Mouse (Mus musculus) brain, embryonic 18.5 days (tissue): ENCODE measurements at regions not wholly inside any gene's neighbourhood (a gene's known extent, or its start where the extent isn't known, plus 50 kb on each side); places are given as distances from the start of the nearest gene placed in this dataset.

ENCODE experiments used
- DNase-seq: peaks from one replicate; pipeline ENCODE4 v3.0.0-alpha.2; 2012; ENCODE audit warnings: low read depth, low spot score

DNA sequence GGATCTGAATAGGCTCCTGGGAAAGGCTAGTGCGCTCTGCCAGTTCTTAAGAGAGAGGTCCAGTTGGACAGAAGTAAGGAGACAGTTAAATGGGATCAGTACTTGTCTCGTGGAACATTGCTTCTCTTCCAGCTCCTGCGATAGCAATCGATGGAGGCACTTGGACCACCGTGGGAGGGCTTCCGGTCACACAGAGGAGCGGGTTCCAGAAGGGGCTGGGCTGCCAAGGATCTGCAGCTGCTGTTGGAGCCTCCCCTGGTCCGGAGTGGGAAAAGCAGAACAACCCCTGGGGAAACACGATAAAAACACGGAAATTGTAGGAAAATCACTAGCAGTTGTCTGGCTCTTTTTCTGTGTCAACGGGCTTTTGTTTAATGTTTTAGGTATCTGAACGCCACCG lies 252.3 kb upstream of the Gm5148 start:
- peak; percentile 18 for DNase-seq

DNA sequence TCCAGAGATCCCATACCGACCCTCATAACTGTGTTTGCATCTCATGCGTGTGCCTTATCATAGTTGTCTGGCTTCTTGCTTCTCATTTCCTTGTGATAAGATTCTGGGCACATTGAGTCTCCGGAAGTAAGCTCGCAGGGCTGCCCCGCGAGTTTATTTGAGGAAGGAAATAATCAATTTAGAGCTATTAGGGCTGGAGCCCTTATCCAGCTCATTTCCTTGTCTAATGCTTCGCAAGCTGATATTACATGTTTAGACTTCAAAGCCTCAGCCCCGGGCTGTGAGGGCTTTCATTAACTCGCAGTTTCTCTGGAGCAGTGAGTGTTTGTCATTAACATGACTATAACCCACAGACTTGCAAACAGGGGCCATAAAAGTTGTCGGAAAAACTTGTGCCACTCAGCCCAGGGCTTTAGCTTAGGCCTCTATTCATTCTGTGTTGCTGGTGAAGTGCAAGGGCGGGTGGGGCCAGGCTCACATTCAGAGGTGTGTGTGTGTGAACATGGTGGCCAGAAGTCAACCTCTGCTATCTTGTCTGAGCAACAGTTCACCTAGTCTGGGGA lies 251.0 kb upstream of the Gm5148 start:
- no peak for DNase-seq

DNA sequence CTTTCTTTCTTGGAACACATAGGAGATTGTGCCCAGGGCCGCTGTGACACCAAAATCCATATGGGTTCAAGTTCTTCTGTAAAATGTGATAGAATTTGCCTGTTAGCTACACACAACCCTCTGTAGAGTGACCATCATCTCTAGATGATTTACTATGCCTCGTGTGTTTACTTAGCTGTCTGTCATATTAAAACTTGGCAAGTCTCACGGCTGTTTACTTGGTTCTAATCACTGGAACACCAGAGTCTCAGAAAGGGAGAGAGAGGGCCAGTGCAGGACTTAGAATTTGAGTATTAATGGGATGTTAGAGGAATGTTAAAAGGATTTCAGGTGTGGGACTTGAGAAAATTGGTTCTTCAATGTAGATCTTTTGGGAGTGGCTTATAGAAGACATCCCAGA lies 248.6 kb upstream of the Gm5148 start:
- no peak for DNase-seq

DNA sequence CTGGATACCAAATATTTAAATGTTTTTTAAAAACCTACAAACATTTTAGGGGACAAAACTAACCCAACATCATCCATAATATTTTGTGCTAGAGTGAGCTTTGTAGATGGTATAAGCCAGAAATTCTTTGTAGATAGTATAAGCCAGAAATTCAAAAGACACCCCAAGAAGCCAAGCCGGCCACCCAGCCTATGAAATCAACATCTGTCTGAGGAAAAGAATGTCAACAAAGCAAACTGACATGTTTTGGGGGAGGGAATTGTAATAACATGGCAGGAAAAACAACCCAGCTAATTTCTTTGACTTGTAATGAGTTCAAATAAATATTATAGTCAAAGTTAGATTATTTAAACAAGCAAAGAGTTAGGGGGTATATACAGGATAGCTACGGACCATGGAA lies 246.9 kb upstream of the Gm5148 start:
- DNase-seq: no peak

GRCm38 (mm10) chr3:37968654-37969053 lies 244.4 kb upstream of the Gm5148 start:
- no peak for DNase-seq

GRCm38 (mm10) chr3:37965221-37965620 lies 240.9 kb upstream of the Gm5148 start:
- peak; percentile 32 for DNase-seq

DNA sequence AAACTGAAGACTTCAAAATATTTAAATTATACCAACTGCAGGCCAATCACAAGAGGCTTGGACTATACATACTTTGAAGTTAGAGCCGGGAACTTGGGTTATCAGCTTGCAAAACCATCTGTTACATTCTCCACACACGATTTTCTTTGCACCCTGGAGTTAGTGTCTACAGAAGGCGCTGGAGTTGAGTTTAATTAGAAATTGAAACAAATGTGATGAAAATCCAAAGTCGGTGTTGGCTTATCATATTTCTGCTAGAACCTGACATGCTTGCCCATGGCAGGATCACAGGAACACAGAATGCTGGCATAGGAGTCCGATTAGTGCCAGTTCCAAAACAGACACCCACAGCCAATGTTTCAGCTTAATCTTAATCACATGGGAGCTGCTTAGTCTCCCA lies 239.8 kb upstream of the Gm5148 start:
- DNase-seq: peak; percentile 63

DNA sequence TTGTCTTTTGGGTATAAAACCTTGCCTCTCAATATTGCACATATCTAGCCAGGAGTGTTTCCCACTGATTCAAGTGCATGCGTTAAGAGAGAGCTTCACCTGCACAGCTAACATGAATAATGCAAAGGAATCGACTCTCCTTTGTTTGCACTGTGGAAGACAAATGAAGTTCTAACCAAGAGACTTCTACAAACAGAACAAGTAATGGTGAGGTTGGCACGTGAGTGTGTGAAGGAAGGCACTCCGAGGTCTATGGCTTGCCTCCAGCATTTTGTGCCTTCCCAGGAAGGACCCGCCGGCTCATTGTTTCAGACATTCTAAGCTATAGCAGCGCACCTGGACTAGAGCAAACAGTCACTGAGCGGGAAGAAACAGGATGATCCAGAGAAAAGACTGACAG lies 238.5 kb upstream of the Gm5148 start:
- no peak for DNase-seq

DNA sequence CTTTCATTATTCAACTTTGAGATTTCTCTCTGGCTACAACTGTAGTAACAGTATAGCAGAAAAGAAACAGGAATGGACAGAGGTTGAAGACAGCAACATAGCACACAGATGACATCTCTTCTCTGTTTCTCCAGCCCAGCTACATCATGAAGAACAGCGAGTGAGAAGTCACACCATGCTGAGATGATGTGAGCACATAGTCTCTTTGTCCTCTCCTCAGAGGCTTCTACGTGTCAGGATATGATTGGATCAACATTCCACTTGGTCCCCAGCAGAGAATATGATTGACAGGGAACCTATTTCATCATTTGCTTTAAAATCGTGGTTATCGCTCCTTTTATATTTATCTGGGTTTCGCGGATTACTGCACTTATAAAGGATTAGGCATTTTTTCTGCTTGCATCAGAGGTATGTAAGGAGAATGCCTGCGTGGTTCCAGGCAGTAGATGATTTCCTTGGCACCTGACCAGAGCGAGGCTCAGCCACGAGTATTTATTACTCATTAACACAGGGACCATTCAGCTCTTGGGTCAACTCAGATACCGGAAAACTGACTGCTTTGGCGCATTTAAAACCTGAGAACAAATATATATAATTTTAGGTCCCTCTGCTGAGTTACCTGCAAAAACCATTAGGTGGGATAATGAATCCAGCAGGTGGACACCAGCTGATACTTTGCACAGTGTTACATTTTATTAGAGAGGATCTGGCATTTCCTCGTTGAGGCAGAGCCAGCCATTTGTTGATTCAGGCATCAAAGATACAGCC lies 237.9 kb upstream of the Gm5148 start:
- DNase-seq: no peak

- no peak for DNase-seq
Observed at GRCm38 (mm10) chr3:37958361-37958978, 234.2 kb upstream of the Gm5148 start.

DNA sequence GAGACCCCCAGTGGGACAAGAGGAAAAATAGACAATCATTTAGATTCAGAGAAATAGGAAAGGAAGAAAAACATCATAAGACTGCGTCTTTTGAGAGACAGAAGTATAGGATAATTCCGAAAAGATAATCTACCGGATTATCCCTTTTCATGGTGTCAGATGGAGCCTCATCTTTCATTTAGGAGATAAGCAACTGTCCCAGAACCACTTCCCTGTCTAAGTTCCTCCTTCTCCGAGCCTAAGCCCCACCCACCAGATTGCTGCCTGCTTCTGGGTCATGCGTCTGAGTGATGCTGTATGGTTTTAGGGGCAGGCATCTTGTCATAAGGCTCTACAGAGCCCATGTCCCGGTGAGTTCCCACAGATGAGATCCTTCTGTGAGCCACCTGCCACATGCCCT lies 232.3 kb upstream of the Gm5148 start:
- no peak for DNase-seq

DNA sequence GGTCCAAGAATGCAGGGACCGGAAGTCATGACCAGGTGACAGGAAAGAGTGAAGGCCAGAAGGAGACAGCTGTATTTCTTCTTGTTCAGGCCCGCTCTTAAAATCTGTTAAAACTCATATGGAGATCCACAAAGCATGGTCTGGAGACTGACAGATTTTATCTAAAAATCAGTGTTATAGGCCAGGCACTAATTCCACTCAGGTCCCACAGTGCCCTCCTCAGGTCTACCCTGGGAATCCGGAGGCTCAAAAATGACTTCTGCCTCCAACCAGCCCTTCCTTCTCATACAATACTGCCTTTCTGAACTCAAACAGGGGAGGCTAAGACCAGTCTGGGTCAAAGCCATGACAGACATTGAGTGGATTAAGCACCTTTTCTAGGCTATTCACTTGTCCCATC lies 228.6 kb upstream of the Gm5148 start:
- DNase-seq: no peak

DNA sequence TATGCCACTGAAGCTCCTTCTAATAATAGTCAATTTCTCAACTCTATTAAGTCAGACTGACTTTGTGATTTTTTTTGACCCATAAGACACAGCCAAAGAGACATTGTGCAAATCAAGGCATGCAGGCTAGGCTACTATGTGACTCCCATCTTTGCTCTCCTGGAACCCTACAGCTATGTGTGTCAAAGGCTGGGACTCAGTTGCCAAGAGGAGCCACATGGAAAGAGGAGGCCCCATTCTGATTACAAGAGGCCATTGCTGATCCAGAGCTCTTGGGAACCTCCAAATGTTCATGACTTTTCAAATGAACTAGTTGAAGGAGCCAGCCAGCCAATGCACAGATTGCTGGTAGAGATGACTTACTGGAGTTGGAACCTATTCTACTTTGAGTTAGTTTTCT lies 228.0 kb upstream of the Gm5148 start:
- DNase-seq: no peak

DNA sequence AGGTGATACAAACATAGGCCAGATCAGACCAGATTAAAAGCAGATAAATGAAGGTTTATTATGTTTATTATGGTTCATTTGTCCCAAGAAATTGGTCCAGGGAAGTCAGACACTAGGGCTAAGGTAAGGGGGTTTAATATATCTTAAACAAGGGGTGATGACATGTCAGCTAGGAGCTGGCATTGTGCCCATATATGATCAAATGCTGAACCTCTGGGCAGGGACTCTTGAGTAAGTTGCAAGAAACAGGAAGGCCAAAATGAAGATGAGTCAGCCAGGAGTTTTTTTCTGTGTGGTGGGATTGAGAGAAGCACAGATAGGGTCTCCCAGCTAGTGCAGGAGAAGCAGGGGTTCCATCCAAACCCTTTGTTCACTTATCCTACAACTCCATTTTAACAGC lies 219.4 kb upstream of the Gm5148 start:
- no peak for DNase-seq

DNA sequence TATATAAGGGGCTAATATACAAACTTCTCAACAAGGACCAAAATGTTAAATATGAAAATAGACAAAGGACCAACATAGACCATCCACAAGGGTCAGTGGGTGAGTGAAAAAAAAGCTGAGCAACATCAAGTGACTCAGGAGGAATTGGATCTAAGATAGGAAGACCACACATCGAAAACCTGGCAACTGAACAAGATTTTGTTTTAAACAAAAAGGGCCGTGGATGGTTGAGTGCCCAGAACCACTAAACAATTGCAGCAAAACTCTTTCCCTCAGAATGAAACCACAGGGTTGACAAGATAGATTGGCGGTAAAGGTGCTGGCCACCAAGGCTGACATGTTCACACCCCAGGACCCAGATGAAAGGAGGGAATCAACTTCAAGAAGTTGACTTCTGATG lies 215.7 kb upstream of the Gm5148 start:
- no peak for DNase-seq

DNA sequence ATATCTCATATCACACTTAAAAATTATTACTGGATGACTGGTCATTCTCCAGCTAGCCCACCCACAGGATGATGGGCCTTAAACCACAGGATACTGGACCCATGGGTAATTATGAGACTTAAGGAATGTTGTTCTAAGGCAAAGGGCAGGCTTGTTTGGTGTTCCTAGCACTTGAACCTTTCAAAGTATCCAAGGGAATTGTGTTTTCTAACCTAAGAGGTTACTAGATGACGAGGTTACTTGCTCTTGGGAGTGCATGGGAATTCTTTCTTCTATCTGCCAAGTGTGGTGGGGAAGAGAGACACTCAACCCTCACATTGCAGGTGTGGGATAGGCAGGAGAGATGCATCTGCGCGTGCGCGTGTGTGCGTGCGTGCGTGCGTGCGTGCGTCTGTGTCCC lies 214.6 kb upstream of the Gm5148 start:
- no peak for DNase-seq

GRCm38 (mm10) chr3:37938284-37938596 lies 213.9 kb upstream of the Gm5148 start:
- DNase-seq: no peak

DNA sequence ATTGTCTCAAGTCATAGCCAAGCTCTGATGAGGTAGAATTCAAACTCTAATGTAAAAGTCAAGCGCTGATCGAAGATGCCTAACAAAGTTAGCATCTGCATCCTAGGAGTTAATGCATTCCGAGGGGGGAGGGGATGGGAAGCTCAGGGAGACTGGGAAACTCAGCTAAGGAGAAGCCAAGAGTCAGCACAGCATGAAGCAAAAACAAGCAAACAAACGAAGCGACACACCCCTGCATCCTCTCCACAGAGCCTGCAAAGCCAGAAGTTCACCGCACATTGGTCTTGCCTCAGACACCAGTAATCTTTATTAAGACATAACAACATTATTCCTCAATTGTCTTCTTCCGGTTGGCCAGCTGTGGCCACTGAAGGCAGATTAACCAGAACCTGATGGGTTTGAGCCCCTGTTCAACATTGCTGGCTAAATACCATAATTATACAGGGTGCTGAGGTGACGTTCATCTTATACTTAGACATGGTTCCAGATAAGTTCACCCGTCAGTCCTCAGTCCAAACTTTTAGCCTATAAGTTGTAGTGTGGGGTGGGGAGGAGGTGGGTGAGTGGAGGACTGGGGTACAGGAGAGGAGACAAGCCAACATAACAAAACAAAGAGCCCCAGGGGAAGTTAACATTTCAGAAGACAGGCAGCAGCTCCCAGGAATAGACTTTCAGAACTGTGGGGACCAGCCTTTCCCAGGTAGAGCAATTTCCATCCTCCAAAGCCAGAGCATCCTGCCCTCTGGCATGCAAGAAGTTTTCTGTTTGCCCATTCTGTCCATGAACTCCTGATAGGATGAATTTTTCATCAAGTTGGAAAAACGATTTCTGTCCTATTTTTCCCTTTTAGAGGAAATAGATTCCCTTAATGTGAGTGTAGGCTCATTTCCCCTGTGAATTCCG lies 213.3 kb upstream of the Gm5148 start:
- no peak for DNase-seq

GRCm38 (mm10) chr3:37936251-37936931 lies 212.1 kb upstream of the Gm5148 start:
- DNase-seq: no peak

GRCm38 (mm10) chr3:37934905-37935708 lies 210.8 kb upstream of the Gm5148 start:
- DNase-seq: no peak

- no peak for DNase-seq
Observed at GRCm38 (mm10) chr3:37934236-37934635, 209.9 kb upstream of the Gm5148 start.
